Mouse (Mus musculus) Muller cell, postnatal 12 days (primary cell): ENCODE measurements around the gene Faap24.

Experiments used
- DNase-seq: peaks from one replicate; pipeline ENCODE4 v3.0.0-alpha.2; 2015; ENCODE audit errors: inconsistent ontology term

Faap24 gene

GRCm38 (mm10) chr7:35371096-35371495, 25.5 kb downstream of the Faap24 start:
- no peak for DNase-seq

- DNase-seq: no peak
Observed at GRCm38 (mm10) chr7:35365161-35365910, 31.3 kb downstream of the Faap24 start.

- no peak for DNase-seq
Observed at GRCm38 (mm10) chr7:35362868-35363267, 33.8 kb downstream of the Faap24 start.

GRCm38 (mm10) chr7:35362253-35362652, 34.4 kb downstream of the Faap24 start:
- DNase-seq: no peak

- DNase-seq: no peak
Observed at GRCm38 (mm10) chr7:35357621-35358020, 39.0 kb downstream of the Faap24 start.

GRCm38 (mm10) chr7:35355303-35355872, 41.2 kb downstream of the Faap24 start:
- DNase-seq: no peak

- DNase-seq: no peak
Observed at GRCm38 (mm10) chr7:35353306-35353705, 43.3 kb downstream of the Faap24 start.

GRCm38 (mm10) chr7:35351155-35351554, 45.5 kb downstream of the Faap24 start:
- no peak for DNase-seq

- no peak for DNase-seq
Observed at GRCm38 (mm10) chr7:35349886-35350684, 46.6 kb downstream of the Faap24 start.

GRCm38 (mm10) chr7:35349022-35349421, 47.6 kb downstream of the Faap24 start:
- DNase-seq: peak; percentile 79

GRCm38 (mm10) chr7:35347918-35348700, 48.5 kb downstream of the Faap24 start:
- no peak for DNase-seq

GRCm38 (mm10) chr7:35344785-35345330, 51.8 kb downstream of the Faap24 start:
- DNase-seq: no peak

- DNase-seq: no peak
Observed at GRCm38 (mm10) chr7:35342498-35342897, 54.1 kb downstream of the Faap24 start.
